Mouse (Mus musculus): ENCODE results near the gene Cntnap2. TPM values are rescaled to one million over a fixed set of nuclear protein-coding genes. Genes with fewer than 3 reads are reported as not detected.

The Cntnap2 gene
- polyA plus RNA-seq, 1 experiment from 2014 or later: 99.3 TPM

DNA sequence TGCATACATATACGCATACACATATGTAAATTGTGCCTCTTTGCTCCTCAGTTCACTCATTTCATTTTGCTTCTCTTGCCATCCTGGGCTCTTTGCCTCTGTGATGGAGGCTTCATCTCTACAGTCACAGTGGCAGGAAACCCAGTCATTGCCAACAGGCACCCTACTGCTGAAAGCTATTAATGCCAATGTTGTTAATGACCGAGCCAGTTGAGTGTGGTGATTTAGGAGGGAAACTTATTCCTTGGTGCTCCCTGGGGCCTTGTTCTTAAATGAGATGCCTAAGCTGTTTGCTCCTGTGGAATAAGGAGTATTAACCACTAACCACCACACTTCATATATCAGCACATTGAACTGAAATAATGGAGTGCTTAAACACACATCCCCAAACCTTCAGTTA, 1640.2 kb downstream of the Cntnap2 start:
- H3K27me3 ChIP-seq (ENCODE audit: control insufficient read depth, insufficient read depth, low read length): no peaks in the 10 kb centered on the region
- H3K4me1 ChIP-seq (ENCODE audit: control insufficient read depth, insufficient read depth, low read length): no peaks in the 10 kb centered on the region
- H3K9me3 ChIP-seq (ENCODE audit: control insufficient read depth, low read length): no peaks in the 10 kb centered on the region
- H3K27ac ChIP-seq (ENCODE audit: low read depth, low read length): no peak overlapping the region
- no peak overlapping the region for H3K4me2 ChIP-seq (ENCODE audit: low read depth, low read length)
- no peaks in the 10 kb centered on the region for H3K36me3 ChIP-seq (ENCODE audit: control insufficient read depth, insufficient read depth, low read length)
- no peak overlapping the region for H3K4me3 ChIP-seq (ENCODE audit: low read depth, low read length)
- peak; percentile 90; the same call in 1 of the 2 replicates for ATAC-seq (ENCODE audit: low read depth)
- H3K9ac ChIP-seq (replicated peaks; ENCODE audit: low read depth, low read length): no peak overlapping the region
- 42% methylated on average over 2 of the region's 2 CpGs for WGBS

DNA sequence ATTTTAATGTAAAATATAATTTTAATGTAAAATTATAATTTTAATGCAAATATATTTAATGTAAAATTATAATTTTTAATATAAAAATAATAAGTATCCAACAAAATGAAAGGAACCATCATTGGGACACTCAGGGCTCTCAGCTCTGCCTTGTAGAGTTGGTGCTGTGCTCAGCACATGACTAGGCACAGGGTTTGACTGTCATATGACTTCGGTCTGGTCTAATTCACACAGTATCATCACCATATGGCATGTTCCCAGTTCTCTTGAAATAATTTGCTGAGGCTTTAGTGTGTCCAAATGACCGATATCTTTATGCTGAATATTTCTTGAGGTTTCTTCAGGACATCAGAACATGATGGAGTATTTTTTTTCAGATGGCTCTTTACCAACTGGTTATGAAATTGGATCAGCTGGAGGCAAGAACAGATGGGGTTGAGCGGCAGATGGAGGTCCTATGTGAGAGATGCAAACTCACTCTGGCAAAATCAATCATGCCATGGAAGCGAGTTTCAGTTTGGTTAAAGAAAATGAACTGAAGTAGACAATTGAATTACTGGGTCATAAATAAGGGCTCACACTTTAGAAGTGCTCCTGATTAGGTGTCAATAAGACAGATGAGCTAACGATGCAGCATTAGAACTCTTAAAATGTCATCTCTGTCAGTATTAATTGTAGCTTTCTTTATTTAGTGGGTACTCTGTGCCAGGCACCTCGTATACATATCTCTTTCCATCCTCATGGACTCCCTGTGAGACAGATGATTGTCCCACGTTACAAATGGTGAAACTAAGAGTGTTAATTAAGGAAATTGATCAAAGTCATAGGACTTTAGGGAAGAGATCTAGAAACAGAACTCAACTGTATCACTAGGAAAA, 1645.4 kb downstream of the Cntnap2 start:
- Histone ChIP-seq H3K27me3 (ENCODE audit: control insufficient read depth, insufficient read depth, low read length) (no peaks in the 10 kb centered on the region), H3K9ac (replicated peaks; ENCODE audit: low read depth, low read length) (no peak overlapping the region), H3K36me3 (ENCODE audit: control insufficient read depth, insufficient read depth, low read length) (no peaks in the 10 kb centered on the region), H3K4me1 (ENCODE audit: control insufficient read depth, insufficient read depth, low read length) (no peaks in the 10 kb centered on the region), H3K4me2 (ENCODE audit: low read depth, low read length) (no peak overlapping the region), H3K27ac (ENCODE audit: low read depth, low read length) (no peak overlapping the region), H3K9me3 (ENCODE audit: control insufficient read depth, low read length) (no peaks in the 10 kb centered on the region), H3K4me3 (ENCODE audit: low read depth, low read length) (no peak overlapping the region)
- ATAC-seq (ENCODE audit: low read depth): no peak
- 41% methylated on average over 7 of the region's 7 CpGs for WGBS

DNA sequence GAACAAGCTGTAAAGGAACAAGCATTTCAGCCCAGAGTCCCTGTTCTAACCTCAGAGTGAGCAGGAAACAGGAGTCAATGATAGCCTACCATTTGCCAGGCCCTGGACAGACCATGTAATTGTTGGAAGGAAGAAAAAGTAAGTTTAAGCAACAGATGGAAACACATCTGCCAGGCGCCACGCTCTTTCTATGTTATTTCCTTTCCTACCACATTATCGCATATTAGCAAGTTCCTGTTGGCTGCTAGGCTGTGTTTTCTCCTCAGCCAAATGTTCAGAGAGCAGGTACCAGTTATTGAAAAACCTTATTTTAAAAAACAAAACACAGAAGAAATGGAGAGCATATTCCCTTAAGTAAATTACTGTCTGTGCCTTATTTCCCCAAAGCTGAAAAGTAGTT, 1646.8 kb downstream of the Cntnap2 start:
- Histone ChIP-seq H3K9ac (replicated peaks; ENCODE audit: low read depth, low read length) (no peak overlapping the region), H3K36me3 (ENCODE audit: control insufficient read depth, insufficient read depth, low read length) (no peaks in the 10 kb centered on the region), H3K27ac (ENCODE audit: low read depth, low read length) (no peak overlapping the region), H3K4me3 (ENCODE audit: low read depth, low read length) (no peak overlapping the region), H3K4me2 (ENCODE audit: low read depth, low read length) (no peak overlapping the region), H3K9me3 (ENCODE audit: control insufficient read depth, low read length) (no peaks in the 10 kb centered on the region), H3K4me1 (ENCODE audit: control insufficient read depth, insufficient read depth, low read length) (no peaks in the 10 kb centered on the region), H3K27me3 (ENCODE audit: control insufficient read depth, insufficient read depth, low read length) (no peaks in the 10 kb centered on the region)
- no peak for ATAC-seq (ENCODE audit: low read depth)
- 86% methylated on average over 3 of the region's 3 CpGs for WGBS

DNA sequence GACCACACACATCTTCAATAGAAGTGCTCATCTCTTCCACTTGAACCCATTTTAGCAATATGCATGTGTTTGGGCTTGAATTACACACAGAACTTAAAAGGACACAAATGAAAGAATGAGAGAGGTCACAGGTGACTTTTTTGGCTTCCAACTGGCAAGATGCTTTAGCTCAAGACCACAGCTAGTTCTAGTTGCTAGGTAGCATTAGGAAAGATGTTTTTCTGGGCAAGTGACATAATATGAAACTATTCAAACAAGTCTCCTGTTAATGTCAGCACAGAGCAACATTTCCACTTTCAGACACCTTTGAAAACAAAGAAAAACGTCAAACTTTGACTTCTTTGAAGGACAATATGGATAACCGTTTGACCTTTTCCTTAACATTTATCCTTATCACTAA, 1657.4 kb downstream of the Cntnap2 start:
- Histone ChIP-seq H3K36me3 (ENCODE audit: control insufficient read depth, insufficient read depth, low read length) (no peaks in the 10 kb centered on the region), H3K4me3 (ENCODE audit: low read depth, low read length) (no peak overlapping the region), H3K4me1 (ENCODE audit: control insufficient read depth, insufficient read depth, low read length) (no peaks in the 10 kb centered on the region), H3K4me2 (ENCODE audit: low read depth, low read length) (no peak overlapping the region), H3K9me3 (ENCODE audit: control insufficient read depth, low read length) (no peaks in the 10 kb centered on the region), H3K27ac (ENCODE audit: low read depth, low read length) (no peak overlapping the region), H3K27me3 (ENCODE audit: control insufficient read depth, insufficient read depth, low read length) (no peaks in the 10 kb centered on the region), H3K9ac (replicated peaks; ENCODE audit: low read depth, low read length) (no peak overlapping the region)
- no peak for ATAC-seq (ENCODE audit: low read depth)
- 74% methylated on average over 2 of the region's 2 CpGs for WGBS

DNA sequence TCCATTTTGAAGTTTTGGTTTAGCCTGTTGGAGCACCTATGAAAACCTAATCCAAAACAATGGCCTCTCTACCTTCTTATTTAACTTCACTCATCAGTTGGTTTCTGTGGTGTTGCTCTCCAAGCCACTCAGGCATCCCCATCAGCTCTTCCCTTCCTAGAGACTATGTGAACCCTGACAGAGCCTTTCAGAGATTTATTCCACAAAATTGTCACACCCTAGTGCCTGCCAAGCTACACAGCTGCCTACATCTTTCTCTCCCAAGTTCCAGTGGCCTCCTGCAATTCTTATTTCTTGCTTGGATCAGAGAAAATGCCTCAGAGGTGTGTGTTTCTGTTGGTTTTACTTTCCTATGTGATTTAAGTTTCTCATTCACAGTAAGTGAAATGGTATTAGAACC, 1674.6 kb downstream of the Cntnap2 start:
- H3K27ac ChIP-seq (ENCODE audit: low read depth, low read length): no peak overlapping the region
- no peak for ATAC-seq (ENCODE audit: low read depth)
- H3K9ac ChIP-seq (replicated peaks; ENCODE audit: low read depth, low read length): no peak overlapping the region
- H3K9me3 ChIP-seq (ENCODE audit: control insufficient read depth, low read length): no peaks in the 10 kb centered on the region
- H3K36me3 ChIP-seq (ENCODE audit: control insufficient read depth, insufficient read depth, low read length): no peaks in the 10 kb centered on the region
- no peaks in the 10 kb centered on the region for H3K27me3 ChIP-seq (ENCODE audit: control insufficient read depth, insufficient read depth, low read length)
- H3K4me2 ChIP-seq (ENCODE audit: low read depth, low read length): no peak overlapping the region
- no peaks in the 10 kb centered on the region for H3K4me1 ChIP-seq (ENCODE audit: control insufficient read depth, insufficient read depth, low read length)
- no peak overlapping the region for H3K4me3 ChIP-seq (ENCODE audit: low read depth, low read length)

DNA sequence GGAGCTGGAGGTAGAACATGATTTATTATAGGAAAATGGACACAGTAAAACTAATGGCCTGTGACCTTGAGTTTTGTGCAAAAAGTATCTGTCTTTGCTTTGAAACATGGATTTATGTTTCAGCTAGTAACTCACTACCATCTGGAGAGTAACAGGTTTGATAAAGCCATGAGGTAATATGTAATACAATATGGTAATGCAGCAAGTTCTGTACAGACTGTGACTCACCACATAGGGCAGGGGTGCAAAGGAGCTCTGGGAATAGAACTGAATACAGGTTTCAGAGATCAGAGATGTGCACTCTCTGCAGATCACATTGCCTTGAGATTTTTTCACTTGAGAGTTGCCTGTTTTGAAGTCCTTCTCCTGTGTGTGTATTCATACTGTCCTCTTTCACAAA, 1689.3 kb downstream of the Cntnap2 start:
- ATAC-seq (ENCODE audit: low read depth): no peak
- no peak overlapping the region for H3K4me3 ChIP-seq (ENCODE audit: low read depth, low read length)

DNA sequence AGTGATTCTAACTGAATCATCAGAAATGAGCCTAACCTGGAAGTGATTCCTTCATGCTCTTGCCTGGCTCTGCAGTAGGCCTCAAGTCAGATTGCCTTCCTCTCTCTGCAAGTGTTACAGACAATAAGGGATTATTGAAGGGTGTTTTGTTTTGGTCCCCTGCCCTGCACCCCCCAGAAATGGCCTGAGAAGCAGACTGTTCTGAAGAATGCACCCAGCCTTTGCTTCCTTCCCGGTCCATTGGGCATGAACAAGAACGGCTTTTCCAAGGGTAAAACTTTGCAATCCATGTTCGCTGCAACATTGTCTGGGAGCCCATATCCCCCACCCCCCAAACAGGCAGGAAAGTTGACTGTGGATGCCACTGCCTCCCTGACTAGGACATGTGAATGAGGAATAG, 1704.3 kb downstream of the Cntnap2 start:
- no peak for ATAC-seq (ENCODE audit: low read depth)
- no peaks in the 10 kb centered on the region for H3K9me3 ChIP-seq (ENCODE audit: control insufficient read depth, low read length)
- no peak overlapping the region for H3K4me3 ChIP-seq (ENCODE audit: low read depth, low read length)
- no peaks in the 10 kb centered on the region for H3K36me3 ChIP-seq (ENCODE audit: control insufficient read depth, insufficient read depth, low read length)
- H3K4me1 ChIP-seq (ENCODE audit: control insufficient read depth, insufficient read depth, low read length): no peaks in the 10 kb centered on the region
- no peak overlapping the region for H3K4me2 ChIP-seq (ENCODE audit: low read depth, low read length)
- H3K27ac ChIP-seq (ENCODE audit: low read depth, low read length): no peak overlapping the region
- no peaks in the 10 kb centered on the region for H3K27me3 ChIP-seq (ENCODE audit: control insufficient read depth, insufficient read depth, low read length)
- WGBS: 29% methylated on average over 3 of the region's 3 CpGs
- no peak overlapping the region for H3K9ac ChIP-seq (replicated peaks; ENCODE audit: low read depth, low read length)

More for the DNA sequence above, 1689.3 kb downstream of the Cntnap2 start:
- Histone ChIP-seq H3K9ac (replicated peaks; ENCODE audit: low read depth, low read length) (no peak overlapping the region), H3K4me1 (ENCODE audit: control insufficient read depth, insufficient read depth, low read length) (no peaks in the 10 kb centered on the region), H3K9me3 (ENCODE audit: control insufficient read depth, low read length) (no peaks in the 10 kb centered on the region), H3K27ac (ENCODE audit: low read depth, low read length) (no peak overlapping the region), H3K36me3 (ENCODE audit: control insufficient read depth, insufficient read depth, low read length) (no peaks in the 10 kb centered on the region), H3K27me3 (ENCODE audit: control insufficient read depth, insufficient read depth, low read length) (no peaks in the 10 kb centered on the region), H3K4me2 (ENCODE audit: low read depth, low read length) (no peak overlapping the region)

DNA sequence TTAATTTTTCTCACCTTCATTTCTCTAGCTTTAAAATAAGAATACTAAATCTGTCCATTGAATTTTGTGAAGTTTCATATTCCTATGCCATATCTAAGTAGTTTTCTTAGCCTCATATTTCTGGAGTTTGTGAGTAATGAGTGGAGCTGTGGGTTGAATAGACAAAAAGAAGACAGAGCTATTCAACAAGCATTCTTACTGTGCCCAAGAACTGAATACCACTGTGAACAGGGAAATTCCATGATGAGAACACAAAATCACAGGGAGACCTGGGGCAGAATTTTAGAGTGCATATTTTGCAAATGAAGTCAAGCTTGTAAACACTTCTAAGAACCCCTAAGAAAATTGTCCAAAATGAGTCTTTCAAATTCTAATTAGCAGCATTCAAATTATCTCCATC, 1715.4 kb downstream of the Cntnap2 start:
- Histone ChIP-seq H3K9ac (replicated peaks; ENCODE audit: low read depth, low read length) (no peak overlapping the region), H3K4me1 (ENCODE audit: control insufficient read depth, insufficient read depth, low read length) (no peaks in the 10 kb centered on the region), H3K27ac (ENCODE audit: low read depth, low read length) (no peak overlapping the region), H3K4me2 (ENCODE audit: low read depth, low read length) (no peak overlapping the region), H3K27me3 (ENCODE audit: control insufficient read depth, insufficient read depth, low read length) (no peaks in the 10 kb centered on the region), H3K36me3 (ENCODE audit: control insufficient read depth, insufficient read depth, low read length) (no peaks in the 10 kb centered on the region), H3K9me3 (ENCODE audit: control insufficient read depth, low read length) (no peaks in the 10 kb centered on the region), H3K4me3 (ENCODE audit: low read depth, low read length) (no peak overlapping the region)
- ATAC-seq (ENCODE audit: low read depth): no peak

DNA sequence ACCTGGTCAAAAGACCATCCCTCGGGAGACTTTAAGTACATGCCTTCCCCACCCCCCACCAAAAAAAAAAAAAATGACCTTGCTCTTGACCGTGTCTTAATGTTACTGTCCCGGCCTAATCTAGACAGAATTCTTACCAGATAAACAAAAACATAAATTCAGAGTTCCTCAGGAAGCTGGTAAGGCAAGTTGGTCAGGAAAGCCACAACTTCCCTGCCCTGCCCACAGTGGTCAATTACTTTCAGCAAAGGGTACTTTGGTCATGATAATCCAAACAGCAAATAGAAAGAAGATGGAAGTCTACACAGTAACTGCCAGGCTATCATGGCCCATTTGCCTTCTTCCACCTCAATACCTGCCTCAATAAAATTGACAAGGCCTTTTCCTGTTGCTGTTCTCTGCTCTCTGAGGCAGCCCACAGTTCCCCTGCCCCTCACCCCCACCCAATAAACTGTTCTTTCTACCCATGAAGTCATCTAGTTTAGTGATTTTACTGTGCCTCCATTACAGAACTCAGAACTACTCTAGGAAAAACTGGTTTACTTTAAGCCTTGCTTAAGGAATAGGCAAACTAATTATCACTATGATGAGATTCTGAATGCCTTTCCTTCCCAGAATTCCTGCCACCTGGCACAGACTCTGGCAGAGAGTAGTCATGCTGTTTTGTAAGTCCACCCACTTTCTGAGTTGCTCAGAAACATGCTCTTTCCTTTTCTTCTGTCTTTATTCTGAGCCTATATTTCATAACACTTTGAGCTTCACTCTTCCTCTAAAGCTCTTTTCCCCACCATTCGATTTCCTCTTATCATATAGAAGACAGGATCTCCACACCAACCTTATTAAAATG, 1743.3 kb downstream of the Cntnap2 start:
- Histone ChIP-seq H3K4me2 (ENCODE audit: low read depth, low read length) (no peak overlapping the region), H3K4me1 (ENCODE audit: control insufficient read depth, insufficient read depth, low read length) (no peaks in the 10 kb centered on the region), H3K36me3 (ENCODE audit: control insufficient read depth, insufficient read depth, low read length) (no peaks in the 10 kb centered on the region), H3K9me3 (ENCODE audit: control insufficient read depth, low read length) (no peaks in the 10 kb centered on the region), H3K9ac (replicated peaks; ENCODE audit: low read depth, low read length) (no peak overlapping the region), H3K27me3 (ENCODE audit: control insufficient read depth, insufficient read depth, low read length) (no peaks in the 10 kb centered on the region), H3K4me3 (ENCODE audit: low read depth, low read length) (no peak overlapping the region), H3K27ac (ENCODE audit: low read depth, low read length) (no peak overlapping the region)
- no peak for ATAC-seq (ENCODE audit: low read depth)
- WGBS: 88% methylated on average over 4 of the region's 4 CpGs

Measured in neural tube, embryonic 14.5 days (tissue).